Mouse (Mus musculus) CH12.LX (cell line): ENCODE data around the gene Sctr. TPM values are rescaled to one million over a fixed set of nuclear protein-coding genes. Genes with fewer than 3 reads are reported as not detected.

Experiments used
- DNase-seq: peaks from one replicate; pipeline ENCODE4 v3.0.0-alpha.2; 2013; ENCODE audit errors: extremely low read depth
- H3K27ac ChIP-seq: 2 replicates; pipeline ENCODE4 v1.5.1; 2012; ENCODE audit warnings: low read depth, mild to moderate bottlenecking, control low read depth, moderate library complexity; ENCODE audit not compliant: insufficient read depth
- H3K27me3 ChIP-seq: replicated peaks from 2 replicates; pipeline ENCODE3; 2012; ENCODE audit warnings: inconsistent platforms
- H3K36me3 ChIP-seq, 2 experiments: replicated peaks in 1 of 2; 2 replicates each; pipeline versions ENCODE3 to v1.6.1; 2012; ENCODE audit warnings: inconsistent platforms in 1 of 2, low read length in 1 of 2, mild to moderate bottlenecking in 1 of 2, mixed read lengths in 1 of 2, moderate library complexity in 1 of 2; ENCODE audit not compliant: control insufficient read depth in 1 of 2, insufficient read depth in 1 of 2
- H3K4me1 ChIP-seq, 2 experiments: 2 replicates each; pipeline ENCODE4 v1.6.1; 2012; ENCODE audit warnings: inconsistent platforms in 1 of 2, moderate library complexity in 1 of 2; ENCODE audit not compliant: insufficient read depth in 2 of 2, control insufficient read depth in 1 of 2
- H3K4me2 ChIP-seq: 2 replicates; pipeline ENCODE4 v1.6.1; 2012; ENCODE audit warnings: low read depth, mild to moderate bottlenecking, control low read depth; ENCODE audit not compliant: poor library complexity, insufficient read depth, severe bottlenecking
- H3K4me3 ChIP-seq, 3 experiments: fragments of 150-350 bp in 1 of 3; sonication (generic) in 1 of 3; replicated peaks in 1 of 3; 2 replicates each; pipeline versions ENCODE3 to v1.5.1; 2011 to 2012; ENCODE audit warnings: low read depth in 2 of 3, low read length in 2 of 3, mild to moderate bottlenecking in 2 of 3, moderate library complexity in 2 of 3, control low read depth in 1 of 3, improper control_type of control experiment in 1 of 3, inconsistent platforms in 1 of 3, mixed read lengths in 1 of 3; ENCODE audit not compliant: poor library complexity in 1 of 3
- H3K79me2 ChIP-seq: replicated peaks from 2 replicates; pipeline ENCODE4 v1.6.1; 2012; ENCODE audit warnings: mild to moderate bottlenecking, moderate library complexity; ENCODE audit not compliant: control insufficient read depth, poor library complexity, insufficient read depth, severe bottlenecking; ENCODE audit errors: extremely low read depth
- H3K9ac ChIP-seq: 2 replicates; pipeline ENCODE4 v1.6.1; 2012; ENCODE audit warnings: low read depth, mild to moderate bottlenecking, control low read depth, moderate library complexity; ENCODE audit not compliant: insufficient read depth
- H3K9me3 ChIP-seq: replicated peaks from 2 replicates; pipeline ENCODE3; 2012; ENCODE audit warnings: low read length, inconsistent platforms, mixed read lengths
- CHD1 ChIP-seq: IDR thresholded peaks from 2 replicates; pipeline ENCODE4 v1.6.1; 2012; ENCODE audit warnings: low read depth, low read length, improper control_type of control experiment, inconsistent platforms
- CHD2 ChIP-seq: IDR thresholded peaks from 2 replicates; pipeline ENCODE4 v1.6.1; 2011; ENCODE audit warnings: low read length, improper control_type of control experiment
- CTCF ChIP-seq, 2 experiments: IDR thresholded peaks in 1 of 2; conservative IDR thresholded peaks in 1 of 2; 2 replicates each; pipeline ENCODE4 v1.5.1; 2011 to 2012; ENCODE audit warnings: low read depth in 2 of 2, low read length in 2 of 2, improper control_type of control experiment in 1 of 2, inconsistent platforms in 1 of 2, mild to moderate bottlenecking in 1 of 2, moderate library complexity in 1 of 2
- HCFC1 ChIP-seq: IDR thresholded peaks from 2 replicates; pipeline ENCODE4 v1.6.1; 2012; ENCODE audit warnings: low read depth, mild to moderate bottlenecking, inconsistent platforms, low read length, improper control_type of control experiment
- IRF4 ChIP-seq: IDR thresholded peaks from 2 replicates; pipeline ENCODE4 v1.6.1; 2014; ENCODE audit warnings: low read depth, mild to moderate bottlenecking, inconsistent platforms, low read length, improper control_type of control experiment
- JUN ChIP-seq: IDR thresholded peaks from 2 replicates; pipeline ENCODE4 v1.6.1; 2011; ENCODE audit warnings: low read depth, mild to moderate bottlenecking, low read length, improper control_type of control experiment, moderate library complexity; ENCODE audit not compliant: insufficient read depth
- MAZ ChIP-seq: IDR thresholded peaks from 2 replicates; pipeline ENCODE4 v1.6.1; 2012; ENCODE audit warnings: low read depth, mild to moderate bottlenecking, inconsistent platforms, low read length, improper control_type of control experiment, moderate library complexity
- MEF2A ChIP-seq: IDR thresholded peaks from 2 replicates; pipeline ENCODE4 v1.6.1; 2014; ENCODE audit warnings: low read depth, mild to moderate bottlenecking, inconsistent platforms, low read length, improper control_type of control experiment, borderline replicate concordance
- SIN3A ChIP-seq: IDR thresholded peaks from 2 replicates; pipeline ENCODE4 v1.6.1; 2012; ENCODE audit warnings: low read length, improper control_type of control experiment, inconsistent platforms
- dilution Hi-C: fragments of 300-500 bp; cut with MboI; formaldehyde crosslinking; loops from 2 replicates; pipeline ENCODE4 v1.14.3; 2020; ENCODE audit warnings: low sequenced_read_pairs; ENCODE audit not compliant: extremely low pct_unique_long_range_greater_than_20kb, extremely low pct_ligation_motif_present
- in situ Hi-C: fragments of 300-500 bp; cut with MboI; formaldehyde crosslinking; loops from 3 replicates; pipeline ENCODE4 v1.14.3; 2019; ENCODE audit warnings: low sequenced_read_pairs, low pct_ligation_motif_present, low pct_unique_long_range_greater_than_20kb, mixed read lengths
- polyA plus RNA-seq: library from polyadenylated mRNA; unstranded; fragments of >175 nt; gene quantifications from 2 replicates; pipeline ENCODE4 v1.2.1, GENCODE M21; 2012; ENCODE audit warnings: low read depth; ENCODE audit not compliant: insufficient read length
- total RNA-seq, 2 experiments: library from RNA; depleted of rRNA; stranded (reverse); fragments of 300-350 nt in 1 of 2; fragments of >200 nt in 1 of 2; gene quantifications; 2 replicates each; pipeline ENCODE4 v1.2.3; 2012 to 2014

The Sctr gene
- total and polyA plus RNA-seq, 3 experiments, result not detected

GRCm38 (mm10) chr1:120105556-120105959, 98.9 kb downstream of the Sctr start:
- no peaks in the 10 kb centered on the region for H3K27me3 ChIP-seq
- no peak overlapping the region for H3K9ac ChIP-seq
- in situ Hi-C loops, result no loop called here

DNA sequence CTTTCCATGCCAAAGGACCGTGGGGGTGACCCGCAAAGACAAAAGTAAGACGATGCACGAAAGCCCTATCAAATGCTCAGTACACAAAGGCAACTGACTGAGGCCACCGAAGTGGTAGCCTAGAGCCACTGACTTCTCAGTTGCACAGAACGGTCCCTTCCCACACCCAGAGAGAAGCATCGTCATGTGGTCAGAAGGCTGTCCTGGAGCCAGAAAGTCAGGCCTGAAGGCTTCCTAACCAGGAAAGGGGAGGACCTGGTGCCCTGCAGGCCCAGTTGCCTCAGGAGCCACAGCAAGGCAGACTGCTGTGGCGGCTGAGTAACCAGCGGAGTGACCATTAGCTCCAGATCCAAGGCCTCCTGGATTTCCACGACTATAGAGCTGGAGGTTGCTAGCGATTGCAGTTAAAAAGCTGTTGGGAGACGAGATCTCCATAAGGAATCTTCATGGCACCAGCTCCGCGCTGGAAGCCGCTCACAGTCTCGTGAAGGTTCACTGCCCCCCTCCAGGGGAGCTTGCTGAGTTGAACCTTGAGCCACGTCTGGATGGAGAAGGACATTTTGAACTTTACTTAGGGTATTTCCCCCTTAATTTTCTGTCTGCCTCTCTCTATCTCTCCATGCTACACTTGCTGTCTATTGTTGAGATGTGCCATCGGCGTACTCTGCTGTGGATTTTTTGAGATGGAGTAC, 103.2 kb downstream of the Sctr start:
- dilution Hi-C loops, result no loop called here
- H3K36me3 ChIP-seq, result peaks cover 26 to 41% of the 10 kb centered on the region in 2 experiments
- no peak overlapping the region for H3K4me2 ChIP-seq
- in situ Hi-C loops, result no loop called here
- peaks cover 8% of the 10 kb centered on the region for H3K9me3 ChIP-seq
- TF ChIP-seq MAZ (no peak), MEF2A (no peak), CHD1 (no peak), CHD2 (no peak), SIN3A (no peak), JUN (no peak)
- H3K27me3 ChIP-seq, result no peaks in the 10 kb centered on the region
- H3K27ac ChIP-seq, result no peak overlapping the region
- H3K9ac ChIP-seq, result no peak overlapping the region
- no peak overlapping the region for H3K4me3 ChIP-seq
- no peak for DNase-seq
- no peaks in the 10 kb centered on the region for H3K79me2 ChIP-seq
- H3K4me1 ChIP-seq, result no peaks in the 10 kb centered on the region

More at GRCm38 (mm10) chr1:120105556-120105959, 98.9 kb downstream of the Sctr start:
- TF ChIP-seq CTCF (conservative IDR thresholded peaks at IDR 0.05 in 1 of 2, IDR thresholded peaks at IDR 0.05 in 1 of 2; ENCODE audit: low read depth in 2 of 2, low read length in 2 of 2), result peak; percentile 27 to 46; a peak in 3 of 4 replicates
- no peak for TF ChIP-seq IRF4
- no peak for DNase-seq
- dilution Hi-C loops, result no loop called here
- H3K4me2 ChIP-seq, result no peak overlapping the region
- H3K79me2 ChIP-seq, result no peaks in the 10 kb centered on the region
- H3K9me3 ChIP-seq, result no peaks in the 10 kb centered on the region
- H3K4me3 ChIP-seq, result no peak overlapping the region
- no peaks in the 10 kb centered on the region for H3K36me3 ChIP-seq
- H3K4me1 ChIP-seq, result peaks cover 0 to 2% of the 10 kb centered on the region in 2 experiments; a peak in 1 of 4 replicates
- H3K27ac ChIP-seq, result no peak overlapping the region

- in situ Hi-C loops, result no loop called here
- dilution Hi-C loops, result no loop called here
- DNase-seq, result no peak
- Histone ChIP-seq H3K4me1 (no peaks in the 10 kb centered on the region), H3K4me3 (no peak overlapping the region), H3K27me3 (no peaks in the 10 kb centered on the region), H3K9ac (no peak overlapping the region), H3K27ac (no peak overlapping the region), H3K9me3 (peaks cover 22% of the 10 kb centered on the region), H3K79me2 (no peaks in the 10 kb centered on the region), H3K4me2 (no peak overlapping the region), H3K36me3 (peaks cover 42 to 59% of the 10 kb centered on the region in 2 experiments)
- no peak for TF ChIP-seq HCFC1
Observed at GRCm38 (mm10) chr1:120111766-120112165, 105.1 kb downstream of the Sctr start.
